ENCODE assay signal across 16 mouse cellular contexts in genomic region chr16:94850393-94850792, GRCm38 (mm10).
DNase-seq lines count a peak whose midpoint lies in the region; ATAC-seq lines count a peak whose summit lies in the region.
"Had no signal": no experiment of that assay in that cellular context is flagged by ENCODE, and none has a peak within 500 bp of the region (broad histone marks: within the 10 kb centered on the region; RNA-seq: fewer than 3 reads in every experiment).

No protein-coding gene starts in this region.

- H3K27ac ChIP-seq in midbrain, embryonic 11.5 days (ENCODE audit: low read depth, low read length) = no peak overlapping the region
- H3K27ac ChIP-seq in midbrain, embryonic 10.5 days (replicated peaks) = no peak overlapping the region
- H3K27ac ChIP-seq: embryonic facial prominence, embryonic 10.5 days; liver, embryonic 12.5 days; neural tube, embryonic 12.5 days had no signal

- intact Hi-C loops in left cerebral cortex, postnatal 25 days (cut with DNase I) = no loop called here

- H3K9ac ChIP-seq in midbrain, embryonic 11.5 days (ENCODE audit: low read length) = no peak overlapping the region
- H3K9ac ChIP-seq: liver, embryonic 12.5 days; neural tube, embryonic 12.5 days had no signal

- DNase-seq in frontal cortex, postnatal 14 days (ENCODE audit: low spot score in 2 of 2) = no peak
- DNase-seq in midbrain, embryonic 11.5 days (ENCODE audit: low spot score, missing footprints) = peak; percentile 72
- no peak for DNase-seq in midbrain, embryonic 10.5 days (ENCODE audit: low spot score)
- peak; percentile 37 to 84 for DNase-seq in left cerebral cortex, postnatal 25 days (ENCODE audit: low spot score in 2 of 2)
- peak; percentile 47 to 58 for DNase-seq in right cerebral cortex, postnatal 36 days (ENCODE audit: low spot score in 2 of 2)
- no peak for DNase-seq in adrenal gland, postnatal 25 days
- no peak for DNase-seq in lung, postnatal 14 days
- DNase-seq: adrenal gland, adult 2 months; B cell, adult 2 months; cerebellum, postnatal 10 days; kidney, postnatal 10 days had no signal

- no peak overlapping the region for H3K4me3 ChIP-seq in midbrain, embryonic 11.5 days (ENCODE audit: low read depth, low read length)
- H3K4me3 ChIP-seq in midbrain, embryonic 10.5 days = no peak overlapping the region
- H3K4me3 ChIP-seq: embryonic facial prominence, embryonic 10.5 days; liver, embryonic 12.5 days; neural tube, embryonic 12.5 days had no signal

- H3K9me3 ChIP-seq in midbrain, embryonic 11.5 days (ENCODE audit: control insufficient read depth, low read length) = no peaks in the 10 kb centered on the region
- H3K9me3 ChIP-seq in midbrain, embryonic 10.5 days (replicated peaks) = no peaks in the 10 kb centered on the region
- H3K9me3 ChIP-seq: embryonic facial prominence, embryonic 10.5 days; liver, embryonic 12.5 days; neural tube, embryonic 12.5 days had no signal

- 46% methylated on average over 14 of the region's 14 CpGs for WGBS in midbrain, embryonic 11.5 days
- WGBS in midbrain, embryonic 10.5 days = 55% methylated on average over 14 of the region's 14 CpGs

- H3K36me3 ChIP-seq in midbrain, embryonic 11.5 days (ENCODE audit: control insufficient read depth, insufficient read depth, low read length) = no peaks in the 10 kb centered on the region
- H3K36me3 ChIP-seq in midbrain, embryonic 10.5 days = no peaks in the 10 kb centered on the region
- H3K36me3 ChIP-seq: embryonic facial prominence, embryonic 10.5 days; liver, embryonic 12.5 days; neural tube, embryonic 12.5 days had no signal

- peak; percentile 50 for ATAC-seq in frontal cortex, adult (ENCODE audit: low TSS enrichment)
- ATAC-seq in midbrain, embryonic 11.5 days (ENCODE audit: low FRiP score) = no peak
- ATAC-seq: inflammation-experienced regulatory T-cells, adult 6 months; liver, embryonic 12.5 days had no signal

- H3K4me2 ChIP-seq in midbrain, embryonic 11.5 days = no peak overlapping the region
- H3K4me2 ChIP-seq: liver, embryonic 12.5 days; neural tube, embryonic 12.5 days had no signal

- no peaks in the 10 kb centered on the region for H3K4me1 ChIP-seq in midbrain, embryonic 11.5 days (ENCODE audit: control insufficient read depth, insufficient read depth, low read length)
- H3K4me1 ChIP-seq in midbrain, embryonic 10.5 days = peaks cover 14% of the 10 kb centered on the region
- H3K4me1 ChIP-seq: liver, embryonic 12.5 days; neural tube, embryonic 12.5 days had no signal

- H3K27me3 ChIP-seq in midbrain, embryonic 11.5 days (ENCODE audit: control insufficient read depth, insufficient read depth, low read length) = no peaks in the 10 kb centered on the region
- no peaks in the 10 kb centered on the region for H3K27me3 ChIP-seq in midbrain, embryonic 10.5 days (ENCODE audit: low read depth, poor library complexity, severe bottlenecking)
- H3K27me3 ChIP-seq: liver, embryonic 12.5 days; neural tube, embryonic 12.5 days had no signal

Comparison
In these comparisons a context has a peak if more than half of its experiments do, and no peak if none do; other contexts are left out.
1. DNase-seq: peak in midbrain, embryonic 11.5 days (single experiment), left cerebral cortex, postnatal 25 days (2 of 2) and right cerebral cortex, postnatal 36 days (2 of 2); none in frontal cortex, postnatal 14 days (0 of 2), midbrain, embryonic 10.5 days (single experiment), adrenal gland, postnatal 25 days (single experiment) and lung, postnatal 14 days (single experiment).